Mouse (Mus musculus) spleen, postnatal 10 days (tissue): ENCODE measurements around the gene Ccdc38.
A peak's percentile ranks its signal among the peaks of the same experiment; 100 is the strongest.

Source experiments
- DNase-seq, 2 experiments: peaks; one replicate each; pipeline ENCODE4 v3.0.0; 2021 to 2022; ENCODE audit warnings: low spot score in 2 of 2

Ccdc38 gene

DNA sequence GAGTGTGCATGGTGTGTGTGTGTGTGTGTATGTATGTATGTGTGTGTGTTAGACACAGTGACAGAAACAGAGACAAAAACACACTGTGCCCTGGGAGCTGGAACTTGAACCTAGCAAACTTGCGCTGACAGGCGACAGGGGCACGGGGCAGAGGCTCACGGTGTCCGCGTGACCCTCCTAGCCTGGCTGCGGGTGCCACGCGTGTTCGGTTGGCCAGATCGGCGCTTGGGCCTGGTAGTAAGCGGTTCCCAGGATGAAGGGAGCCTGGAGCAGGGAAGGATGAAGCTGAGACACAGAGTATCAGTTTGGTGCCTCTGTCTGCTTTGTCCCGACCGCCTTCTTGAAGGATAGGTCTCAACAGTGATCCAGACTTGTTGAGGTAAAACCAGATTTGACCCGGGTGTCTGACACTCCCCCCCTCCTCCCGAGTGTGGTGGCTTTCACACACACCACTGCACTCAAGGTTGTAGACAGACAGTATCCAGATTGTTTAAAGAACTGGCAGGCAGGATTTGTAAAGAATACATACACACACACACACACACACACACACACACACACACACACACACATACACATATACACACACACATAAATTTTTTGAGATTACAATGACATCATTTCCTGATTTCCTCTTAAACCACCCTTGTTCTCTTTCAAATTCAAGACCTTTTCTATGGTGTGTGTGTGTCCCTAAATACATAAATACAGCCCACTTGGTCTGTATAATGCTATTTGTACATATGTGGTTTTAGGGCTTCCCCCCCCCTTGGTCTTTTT is at the start of gene Ccdc38:
Gene Ccdc38 (plus strand): TSS at position 202 of the 780 bp plus-strand sequence.
- peak; percentile 40 to 42 for DNase-seq

GRCm38 (mm10) chr10:93500864-93501263 is 39.6 kb upstream of the Ccdc38 start:
- DNase-seq = no peak

DNA sequence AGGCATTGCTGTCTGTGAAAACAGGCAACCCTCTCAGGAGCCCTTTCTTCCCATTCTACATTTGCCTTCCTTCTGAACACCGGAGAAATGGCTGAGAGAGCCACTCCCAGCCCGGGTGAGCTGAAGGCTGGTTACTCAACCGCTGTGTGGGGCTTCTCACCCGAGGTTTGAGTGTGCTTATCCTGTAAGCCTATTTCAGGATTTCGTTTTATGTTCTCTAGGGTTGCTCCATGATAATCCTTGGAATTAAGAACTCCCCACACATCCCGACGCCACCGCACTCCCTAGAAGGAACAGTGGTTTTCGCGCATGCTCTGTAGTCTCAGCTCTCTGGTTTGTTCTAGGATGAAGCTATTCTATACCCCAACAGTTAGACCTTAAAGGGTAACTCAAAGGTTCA is 39.1 kb upstream of the Ccdc38 start:
- DNase-seq = no peak

GRCm38 (mm10) chr10:93508383-93508970 is 32.0 kb upstream of the Ccdc38 start:
- DNase-seq = no peak

- no peak for DNase-seq
These were observed 30.8 kb upstream of the Ccdc38 start for GRCm38 (mm10) chr10:93509532-93510153.

DNA sequence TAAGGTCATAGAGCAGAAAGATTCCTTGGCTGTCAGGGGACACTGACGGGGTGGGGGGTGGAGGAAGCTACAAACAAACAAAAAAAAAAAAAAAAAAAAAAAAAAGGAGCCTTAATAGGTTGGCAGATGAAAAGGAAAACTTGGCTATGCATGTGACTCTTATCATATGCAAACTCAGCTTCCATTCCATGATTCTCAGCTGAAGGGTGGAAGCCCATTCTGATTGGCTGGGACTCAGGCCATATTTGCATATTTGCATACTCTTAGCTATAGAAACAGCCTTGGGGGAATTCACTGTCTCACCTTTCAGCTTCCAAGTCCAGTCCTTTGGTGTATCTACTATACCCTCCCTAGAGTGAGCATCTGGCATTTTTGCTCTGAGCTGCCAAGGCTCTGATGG is 25.0 kb upstream of the Ccdc38 start:
- DNase-seq = no peak

- no peak for DNase-seq
These were observed 24.5 kb upstream of the Ccdc38 start for GRCm38 (mm10) chr10:93515927-93516326.

- DNase-seq = no peak
These were observed 22.7 kb upstream of the Ccdc38 start for GRCm38 (mm10) chr10:93517754-93518153.

DNA sequence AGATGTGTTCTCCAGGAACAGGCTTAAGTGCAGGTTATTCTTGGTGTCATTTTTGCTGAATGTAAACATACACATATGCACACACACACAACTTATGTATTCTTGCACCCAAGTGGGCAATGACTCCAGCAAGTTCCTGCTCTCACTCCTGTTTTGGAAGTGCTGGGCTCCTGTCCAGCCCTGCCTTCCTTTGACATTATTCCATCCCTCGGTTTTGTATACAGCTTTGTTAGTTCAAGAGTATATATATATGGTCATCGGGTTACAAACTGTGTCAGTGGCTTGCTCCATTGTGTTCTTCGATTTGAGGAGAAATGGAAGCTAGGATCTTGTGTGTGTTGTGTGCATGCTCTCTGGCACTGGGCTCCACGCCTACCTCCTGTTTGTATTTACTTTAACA is 22.2 kb upstream of the Ccdc38 start:
- no peak for DNase-seq

- DNase-seq = no peak
These were observed 21.8 kb upstream of the Ccdc38 start for GRCm38 (mm10) chr10:93518620-93519019.

- DNase-seq = no peak
These were observed 21.3 kb upstream of the Ccdc38 start for GRCm38 (mm10) chr10:93519159-93519558.

GRCm38 (mm10) chr10:93519756-93520155 is 20.7 kb upstream of the Ccdc38 start:
- no peak for DNase-seq

DNA sequence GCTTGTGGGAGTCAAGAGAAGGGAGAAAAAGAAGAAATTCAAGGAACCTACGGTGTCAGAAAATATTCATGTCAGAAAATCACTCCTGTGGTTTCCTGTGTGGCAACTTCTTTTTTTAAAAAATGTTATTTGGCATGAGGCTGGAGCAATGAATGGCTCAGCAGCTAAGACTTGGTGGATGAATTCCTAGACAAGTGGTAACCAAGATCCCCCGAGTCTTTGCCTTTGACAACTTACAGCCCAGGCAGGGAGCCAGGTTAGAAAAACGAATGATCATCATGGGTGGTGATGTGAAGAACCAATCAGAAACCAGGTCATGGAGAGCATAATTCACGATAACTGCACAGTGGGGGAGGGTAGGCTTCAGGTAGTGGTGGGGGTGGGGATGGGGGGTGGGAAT is 19.4 kb upstream of the Ccdc38 start:
- DNase-seq = no peak

GRCm38 (mm10) chr10:93525329-93525728 is 15.1 kb upstream of the Ccdc38 start:
- DNase-seq = no peak

GRCm38 (mm10) chr10:93538287-93538686 is 2.1 kb upstream of the Ccdc38 start:
- DNase-seq = no peak

DNA sequence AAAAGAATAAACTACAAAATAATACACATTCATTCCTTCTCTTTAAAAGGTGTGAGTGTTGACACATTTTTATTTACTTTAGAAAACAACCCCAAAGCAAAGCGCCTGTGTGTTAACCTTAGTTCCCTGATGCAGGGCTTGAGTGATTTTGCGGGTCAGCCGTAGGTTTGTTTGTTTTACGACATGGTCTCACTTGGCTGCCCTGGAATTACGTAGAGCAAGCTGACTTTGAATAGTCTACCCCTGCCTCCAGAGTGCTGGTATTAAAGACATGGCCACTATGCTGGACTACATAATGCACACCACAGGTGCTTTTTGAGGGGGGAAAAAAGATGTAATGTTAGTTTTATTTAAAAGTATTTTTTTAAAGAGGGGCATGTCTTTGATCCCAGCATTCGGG is 1.6 kb upstream of the Ccdc38 start:
- no peak for DNase-seq

GRCm38 (mm10) chr10:93539775-93540430 is 529 bp upstream of the Ccdc38 start, which contains the start of gene Amdhd1:
TSS of gene Amdhd1 (minus strand) at chr10:93540033.
- DNase-seq = peak; percentile 71 to 90

- no peak for DNase-seq
These were observed 1.2 kb downstream of the Ccdc38 start for GRCm38 (mm10) chr10:93541585-93541984.

DNA sequence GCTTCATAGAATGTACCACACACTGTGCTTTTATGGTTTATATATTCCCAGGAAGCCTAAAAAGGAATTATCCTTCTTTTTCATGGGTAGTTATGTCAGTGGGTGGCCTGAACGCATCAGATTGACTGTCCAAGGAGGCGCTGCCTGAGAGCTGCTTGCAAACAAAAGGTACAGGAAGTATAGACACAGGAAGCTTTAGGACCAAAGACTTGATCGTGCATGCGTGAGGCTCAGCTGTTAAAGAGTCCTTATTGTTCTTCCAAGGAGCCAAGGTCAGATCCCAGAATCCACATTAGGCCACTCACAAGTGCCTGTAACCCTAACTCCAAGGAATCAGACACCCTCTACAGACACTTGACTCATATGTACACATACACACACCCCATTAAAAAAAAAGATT is 1.9 kb downstream of the Ccdc38 start:
- DNase-seq = no peak

DNA sequence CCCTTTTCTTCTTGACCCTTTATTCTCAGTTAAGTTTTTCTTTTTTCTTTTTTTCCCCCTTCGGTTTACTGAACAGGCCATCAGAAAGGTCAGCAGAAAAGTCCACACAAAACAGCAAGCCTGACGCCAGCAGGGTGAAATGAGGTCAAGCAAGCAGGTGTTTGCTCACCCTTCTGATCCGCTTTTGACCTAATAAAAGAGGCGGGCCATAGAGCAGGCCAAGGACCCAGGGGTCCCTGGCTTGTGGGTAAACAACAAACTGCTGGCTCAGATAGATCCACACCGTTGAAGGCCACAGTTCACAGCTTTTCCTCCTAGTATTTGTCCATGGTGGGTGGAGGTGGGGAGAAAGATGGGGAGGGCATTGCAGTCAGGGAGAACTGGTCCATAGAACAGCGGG is 2.7 kb downstream of the Ccdc38 start:
- no peak for DNase-seq

- DNase-seq = no peak
These were observed 3.7 kb downstream of the Ccdc38 start for GRCm38 (mm10) chr10:93544172-93544571.

DNA sequence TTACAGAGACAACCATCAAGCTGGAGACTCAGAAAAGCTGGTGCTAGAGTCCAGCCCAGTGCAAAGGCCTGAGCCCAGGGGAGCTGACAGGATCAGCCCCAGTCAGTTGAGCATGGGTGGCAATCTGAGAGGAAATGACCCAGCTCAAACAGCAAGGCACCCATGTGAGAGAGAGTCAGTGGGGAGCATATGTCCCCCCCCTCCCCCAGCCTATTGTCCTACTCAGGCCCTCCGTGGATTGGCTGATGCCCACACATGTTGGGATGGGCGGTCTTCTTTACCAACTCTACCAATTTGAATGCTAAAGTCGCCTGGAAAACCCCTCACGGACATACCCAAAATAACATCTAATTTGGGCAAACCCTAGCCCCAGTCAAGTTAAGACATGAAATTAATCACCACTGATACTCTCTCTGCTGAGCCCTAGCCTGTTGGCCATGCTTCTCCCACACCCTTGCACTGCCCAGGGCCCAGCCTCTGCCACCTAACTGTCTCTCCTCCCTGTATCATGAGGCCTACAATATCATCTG is 7.4 kb downstream of the Ccdc38 start:
- no peak for DNase-seq
